Mouse (Mus musculus): ENCODE results near the gene Rhobtb1.

Gene Rhobtb1

DNA sequence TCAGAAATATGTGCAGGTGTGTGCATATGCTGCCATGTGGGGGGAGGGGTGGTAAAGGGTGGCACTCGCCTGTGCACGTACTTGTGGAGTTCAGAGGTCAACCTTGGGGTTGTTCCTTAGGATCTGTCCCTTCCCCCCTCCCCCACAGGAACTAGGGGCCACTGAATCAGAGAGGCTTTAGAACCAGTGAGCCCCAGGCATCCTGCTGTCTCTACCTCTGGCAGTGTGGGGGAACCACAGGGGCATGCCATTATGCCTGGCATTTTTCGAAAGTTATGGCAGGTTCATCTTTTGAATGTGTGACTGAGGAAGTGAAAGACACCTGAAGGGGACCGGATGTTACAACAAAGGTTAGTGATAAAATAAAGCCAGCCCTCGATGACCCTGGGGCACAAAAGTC is 59.4 kb downstream of the Rhobtb1 start:
- no peak for DNase-seq (ENCODE audit: low read depth)

DNA sequence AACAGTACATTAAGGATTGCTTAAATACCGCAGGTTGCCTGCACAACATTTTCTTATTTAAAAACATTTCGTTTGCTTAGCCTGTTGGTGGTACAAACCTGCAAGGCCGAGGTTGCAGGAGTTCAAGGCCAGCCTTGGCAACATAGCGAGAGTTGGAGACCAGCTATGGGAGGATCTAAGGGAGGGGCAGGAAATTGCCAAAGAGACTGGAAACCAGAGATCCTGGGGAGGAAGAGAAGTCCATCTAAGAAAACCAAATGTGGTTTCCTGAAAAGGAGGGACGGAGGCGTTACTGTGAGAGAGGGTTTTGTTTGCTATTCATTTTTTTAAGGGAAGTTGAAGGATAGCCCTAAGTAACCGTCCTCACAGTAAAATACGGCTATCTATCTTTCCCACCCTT is 60.3 kb downstream of the Rhobtb1 start:
- DNase-seq (ENCODE audit: low read depth): no peak

DNA sequence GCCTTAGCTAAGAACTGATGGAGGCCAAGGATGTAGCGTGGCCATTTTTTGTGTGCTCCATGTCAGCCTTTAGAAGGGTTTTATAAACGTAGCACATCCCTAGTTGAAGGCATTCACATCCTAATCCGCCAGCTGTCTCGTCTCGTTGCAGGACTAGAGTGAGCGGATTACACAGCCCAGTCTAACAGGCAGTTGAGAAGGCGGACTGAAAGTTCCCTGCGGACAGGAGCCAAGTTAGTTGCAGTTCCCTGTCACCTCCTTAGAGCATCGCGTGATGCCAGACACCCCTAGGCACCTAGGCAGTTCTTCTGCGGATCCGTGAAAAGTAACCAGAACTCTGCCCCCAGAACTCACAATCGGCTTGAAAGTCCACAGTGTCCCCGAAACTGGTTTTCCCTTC is 60.7 kb downstream of the Rhobtb1 start:
- DNase-seq (ENCODE audit: low read depth): no peak

DNA sequence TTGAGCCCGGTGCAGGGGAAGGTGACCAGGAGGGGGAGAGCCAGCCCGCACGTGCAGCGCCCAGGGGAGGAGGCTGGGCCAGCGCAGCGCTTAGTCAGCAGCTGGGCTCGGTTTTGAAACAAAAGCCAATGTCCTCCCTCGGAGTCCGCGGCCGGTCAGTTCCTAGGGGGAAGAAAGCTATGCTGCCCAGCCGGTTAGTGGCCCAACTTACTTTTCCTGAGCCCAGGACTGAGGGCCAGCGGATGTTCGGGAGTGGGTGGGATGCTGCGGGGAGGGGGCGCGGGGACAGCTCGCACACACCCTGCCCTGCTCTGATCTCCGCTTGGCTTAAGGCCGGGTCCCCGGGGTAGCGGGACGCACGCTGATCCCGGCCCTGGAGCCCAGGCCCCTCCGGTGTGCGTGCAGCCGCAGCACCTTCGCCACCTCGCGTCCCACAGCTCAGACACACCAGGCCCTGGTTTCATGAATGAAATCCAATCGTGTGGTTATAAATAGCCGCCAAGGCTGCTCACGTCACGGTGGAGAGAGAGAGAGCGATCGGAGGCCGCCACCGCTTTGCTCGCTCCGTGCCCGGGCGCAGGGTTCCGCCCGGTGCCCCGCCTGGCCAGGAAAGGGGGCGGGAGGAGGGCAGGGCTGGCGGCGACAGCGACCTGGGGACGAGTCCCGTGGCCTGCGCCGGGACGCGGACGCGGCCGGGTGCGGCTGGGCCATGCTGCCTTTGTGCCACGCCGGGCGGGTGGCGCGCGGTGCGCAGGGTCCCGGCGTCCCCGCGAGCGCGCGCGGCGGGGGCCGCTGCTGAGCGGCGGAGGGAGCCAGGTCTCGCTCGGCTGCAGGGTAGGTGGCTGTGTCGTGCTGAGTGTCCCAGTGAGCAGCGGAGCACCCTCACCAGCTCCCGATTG is 61.6 kb downstream of the Rhobtb1 start, which contains the start of gene A930033H14Rik:
A930033H14Rik (minus strand) TSS at position 557 of the 899 bp plus-strand sequence.
- DNase-seq (ENCODE audit: low read depth): peak; percentile 35

DNA sequence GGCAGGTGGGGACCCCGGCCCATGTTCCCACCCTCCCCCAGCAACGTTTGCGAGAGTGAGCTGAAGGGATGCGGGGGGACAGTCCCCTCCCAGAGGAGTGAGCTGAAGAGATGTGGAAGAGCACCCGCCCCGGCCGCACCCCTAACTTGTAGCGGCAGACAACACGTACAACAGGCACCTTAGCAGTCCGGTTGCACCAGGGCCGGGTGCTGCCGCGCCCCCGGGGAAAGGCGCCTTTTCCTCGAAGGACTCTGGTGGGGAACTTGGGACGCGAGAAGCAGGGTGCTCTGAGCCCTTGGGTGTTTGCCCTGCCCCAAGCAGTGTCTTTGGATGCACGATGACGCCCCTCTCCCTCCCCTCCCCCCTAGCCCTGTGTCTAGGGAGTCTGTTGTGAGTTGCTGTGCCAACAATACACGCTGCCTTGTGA is 62.2 kb downstream of the Rhobtb1 start:
- no peak for DNase-seq (ENCODE audit: low read depth)

DNA sequence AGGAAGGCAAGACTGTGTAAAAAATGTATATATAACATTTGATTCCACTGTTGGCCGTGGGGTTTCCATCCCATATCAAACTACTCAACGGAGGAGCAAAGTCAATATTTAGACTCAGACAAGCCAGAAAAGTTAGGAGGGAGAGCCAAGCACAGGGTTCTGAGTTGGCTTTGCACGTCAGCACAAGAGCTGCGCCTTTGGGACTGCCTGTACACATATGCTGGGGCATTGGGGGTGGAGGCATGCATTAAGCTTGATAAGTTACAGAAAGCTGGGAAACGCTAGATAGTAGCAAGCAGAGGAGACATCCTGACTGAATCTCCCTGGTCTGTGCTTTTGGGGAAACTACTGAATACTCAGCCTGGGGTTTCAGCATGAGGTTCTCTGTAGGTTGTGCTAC is 62.8 kb downstream of the Rhobtb1 start:
- no peak for DNase-seq (ENCODE audit: low read depth)

DNA sequence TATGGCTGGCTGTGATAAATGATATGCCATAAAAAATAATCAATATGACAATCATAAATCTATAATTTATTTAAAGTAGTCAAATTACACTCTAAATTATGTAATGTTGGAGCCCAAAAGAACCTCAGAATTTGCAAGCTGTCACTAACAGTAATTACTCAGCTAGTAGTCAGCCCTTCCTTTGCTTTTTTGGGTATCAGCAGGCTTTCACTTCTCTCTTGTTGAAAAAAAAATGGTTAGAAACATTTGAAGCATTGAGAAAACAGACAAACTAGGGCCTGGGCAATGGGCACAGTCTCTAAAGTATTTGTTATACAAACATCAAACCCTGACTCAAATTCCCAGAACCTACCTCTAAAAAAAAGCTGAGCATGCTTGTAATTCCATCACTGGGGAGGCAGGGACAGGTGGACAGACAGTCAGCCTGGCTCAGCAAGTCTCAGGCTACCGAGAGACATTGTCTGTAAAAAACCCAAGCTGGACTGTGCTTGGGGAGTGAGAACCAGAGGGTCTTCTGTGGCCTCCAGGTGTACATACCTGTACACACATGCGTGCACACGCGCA is 66.0 kb downstream of the Rhobtb1 start:
- DNase-seq (ENCODE audit: low read depth): no peak

DNA sequence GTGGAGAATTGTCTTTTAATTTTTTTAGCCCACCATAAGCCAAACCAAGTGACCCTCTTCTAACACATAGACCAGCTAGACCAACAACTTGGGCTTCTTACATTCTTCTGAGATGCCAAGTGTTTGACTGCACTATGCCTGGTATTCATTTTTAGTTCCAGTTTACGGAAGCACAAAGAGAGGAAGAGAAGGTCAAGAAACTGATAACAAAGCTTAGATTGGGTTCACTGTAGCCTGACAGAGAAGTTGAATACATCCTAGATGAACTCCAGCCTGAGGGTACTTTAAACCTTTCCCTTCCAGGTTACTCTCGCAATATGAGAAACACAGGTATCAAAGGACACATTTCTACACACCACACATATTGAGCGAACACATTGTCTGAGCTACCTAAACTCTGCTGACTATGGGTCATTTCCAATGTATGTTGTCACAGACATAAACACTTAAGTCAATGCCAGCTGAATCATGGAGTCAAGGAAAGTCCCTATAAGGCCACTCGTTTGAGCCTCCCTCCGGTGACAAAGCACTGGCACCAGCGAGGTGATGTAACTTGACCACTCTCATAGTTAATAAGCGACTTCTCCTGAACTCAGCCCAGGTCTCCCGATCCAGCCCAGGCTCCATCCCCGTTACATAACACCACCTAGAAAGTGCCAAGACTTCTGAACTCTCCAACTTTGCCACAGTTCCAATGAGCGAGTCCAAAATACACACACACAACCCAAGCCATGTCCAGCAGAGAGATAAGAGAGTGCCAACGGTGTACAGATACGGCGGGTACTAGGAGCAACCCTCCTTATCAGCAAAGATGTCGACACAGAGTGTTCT is 67.4 kb downstream of the Rhobtb1 start:
- DNase-seq (ENCODE audit: low read depth): no peak

DNA sequence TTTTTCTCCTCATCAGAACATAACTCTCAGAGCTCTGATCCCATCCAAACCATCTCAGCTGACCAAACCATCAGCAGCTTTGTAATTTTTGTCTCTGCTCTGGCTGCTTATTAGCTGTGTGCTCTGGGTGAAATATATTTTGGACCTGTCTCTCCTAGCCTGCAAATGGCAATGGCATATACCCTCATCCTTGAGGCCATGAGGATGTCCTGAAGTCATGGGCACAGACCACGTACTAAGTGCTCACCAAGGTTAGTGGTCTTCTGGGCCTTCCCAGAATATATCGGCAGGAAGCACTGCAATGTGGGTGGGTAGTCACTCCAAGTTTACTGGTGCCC is 68.0 kb downstream of the Rhobtb1 start:
- no peak for DNase-seq (ENCODE audit: low read depth)

DNA sequence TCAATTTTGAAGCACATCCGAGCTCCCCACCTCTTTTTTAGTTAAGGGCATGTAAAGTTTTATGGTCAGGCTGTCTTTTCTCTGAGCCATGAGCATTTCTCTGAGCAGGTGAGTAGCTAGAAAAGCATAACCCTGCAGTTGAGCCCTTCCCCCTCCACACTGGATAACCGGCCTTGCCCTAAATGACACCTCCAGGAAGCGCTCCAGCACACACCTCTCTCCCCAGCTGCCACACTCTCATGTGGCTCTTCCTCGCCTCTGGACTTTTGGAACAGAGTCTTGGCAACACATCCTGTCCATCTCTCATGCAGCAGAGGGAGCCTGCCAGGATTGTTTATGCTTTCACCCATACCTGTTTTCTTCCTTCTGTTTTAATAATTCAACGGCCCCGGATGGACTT is 69.1 kb downstream of the Rhobtb1 start:
- no peak for DNase-seq (ENCODE audit: low read depth)

DNA sequence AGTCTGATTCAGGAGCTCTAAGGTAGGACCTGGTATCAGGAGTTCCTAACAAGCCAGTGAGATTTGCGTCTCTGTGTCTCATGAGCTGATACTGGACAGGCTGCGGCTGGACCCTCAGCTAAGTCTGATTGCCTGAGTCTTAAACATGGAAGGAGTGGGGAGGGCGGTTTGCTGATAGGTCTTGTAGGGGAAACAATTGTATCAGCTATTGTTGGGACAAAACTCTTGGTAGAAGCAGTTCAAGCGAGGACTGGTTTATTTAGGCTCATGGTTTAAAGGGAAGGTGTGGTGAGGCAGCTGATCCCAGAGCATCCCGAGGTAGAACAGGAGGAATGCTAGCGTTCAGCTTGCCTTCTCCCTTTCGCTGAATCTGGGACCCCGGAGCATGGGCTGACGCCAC is 69.9 kb downstream of the Rhobtb1 start:
- DNase-seq (ENCODE audit: low read depth): no peak

DNA sequence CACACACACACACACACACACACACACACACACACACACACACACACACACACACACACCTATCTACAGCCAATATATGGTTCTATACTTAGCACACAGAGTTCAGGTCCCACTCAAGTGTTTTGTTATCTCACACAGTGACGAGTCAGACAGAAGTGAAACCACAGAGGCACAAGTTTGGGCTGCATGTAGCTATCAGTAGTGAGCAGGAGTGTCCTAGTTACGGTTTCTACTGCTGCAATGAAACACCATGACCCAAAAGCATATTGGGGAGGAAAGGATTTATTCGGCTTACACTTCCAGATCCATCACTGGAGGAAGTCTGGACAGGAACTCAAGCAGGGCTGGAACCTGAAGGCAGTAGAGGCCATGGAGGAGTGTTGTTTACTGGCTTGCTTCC is 70.7 kb downstream of the Rhobtb1 start:
- DNase-seq (ENCODE audit: low read depth): no peak

DNA sequence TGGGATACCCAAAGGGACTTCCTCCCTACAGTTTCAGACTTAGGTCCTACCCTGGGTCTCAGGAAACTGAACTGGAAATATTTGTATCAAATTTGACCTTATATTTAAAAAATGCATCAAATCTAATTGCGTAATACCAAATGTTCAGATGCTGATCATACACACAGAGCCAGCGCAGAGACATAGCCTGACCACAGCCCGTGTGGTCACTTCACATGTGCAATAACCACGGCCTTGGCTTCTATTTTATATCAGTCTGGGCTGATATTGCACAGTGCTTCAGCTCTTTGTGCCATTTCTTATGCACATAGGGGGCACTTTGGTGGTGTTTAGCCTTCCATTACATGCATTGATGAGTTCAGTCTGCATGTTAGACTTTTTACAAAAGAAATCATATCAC is 72.0 kb downstream of the Rhobtb1 start:
- no peak for DNase-seq (ENCODE audit: low read depth)

DNA sequence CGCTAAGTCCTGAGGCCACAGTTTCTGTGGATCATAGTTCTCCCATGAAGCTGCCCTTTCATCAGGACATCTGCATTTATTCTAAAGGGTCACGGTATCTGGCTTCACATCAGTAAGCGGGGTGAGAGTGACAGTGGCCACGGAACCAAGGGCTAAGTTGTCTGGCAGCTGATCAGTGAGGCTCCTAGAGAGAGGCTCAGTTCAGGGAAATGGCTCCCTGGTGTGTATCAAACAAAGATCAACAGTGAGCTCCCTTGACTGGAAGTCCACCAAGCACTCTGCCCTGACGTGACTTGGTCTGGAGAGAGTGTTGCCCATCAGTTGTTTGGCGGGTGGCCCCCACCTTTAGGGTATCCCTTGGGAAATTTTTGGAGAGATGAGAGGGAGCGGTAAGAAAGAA is 73.0 kb downstream of the Rhobtb1 start:
- DNase-seq (ENCODE audit: low read depth): no peak

DNA sequence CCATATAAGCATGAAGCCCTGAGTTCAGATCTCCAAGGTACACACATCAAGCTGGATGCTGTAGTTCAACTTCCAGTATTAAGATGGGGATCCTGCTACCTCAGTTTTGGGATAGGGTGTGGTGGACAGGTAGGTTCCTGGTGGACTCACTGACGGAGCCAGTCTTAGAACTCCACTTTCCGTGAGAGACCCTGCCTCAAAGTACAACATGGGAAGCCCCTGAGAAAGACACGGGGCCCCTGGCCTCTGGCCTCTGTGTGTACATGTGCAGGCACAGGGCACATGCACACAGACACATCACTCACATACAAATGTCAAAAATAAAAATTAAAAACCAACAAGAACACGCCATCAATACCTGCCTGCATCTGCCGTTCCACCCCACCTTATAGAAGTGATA is 74.2 kb downstream of the Rhobtb1 start:
- DNase-seq (ENCODE audit: low read depth): no peak

DNA sequence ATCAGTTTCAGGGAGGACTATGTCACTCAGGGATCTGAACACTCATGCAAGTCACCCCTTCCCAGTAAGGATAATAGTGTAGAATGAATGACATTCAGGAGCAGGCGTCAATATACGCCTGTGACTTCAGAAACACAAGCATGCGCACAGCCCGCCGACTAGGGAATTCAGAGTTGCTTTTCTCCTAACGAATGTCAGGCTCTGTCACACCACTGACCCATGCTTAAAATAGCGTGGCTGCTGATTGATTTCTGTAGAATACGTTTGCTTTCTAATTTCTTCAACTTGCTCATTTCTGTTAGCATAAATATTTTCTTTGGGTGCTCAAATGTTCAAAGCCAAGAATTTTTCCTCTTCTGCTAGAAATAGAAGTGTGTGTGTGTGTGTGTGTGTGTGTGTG is 74.7 kb downstream of the Rhobtb1 start:
- no peak for DNase-seq (ENCODE audit: low read depth)

DNA sequence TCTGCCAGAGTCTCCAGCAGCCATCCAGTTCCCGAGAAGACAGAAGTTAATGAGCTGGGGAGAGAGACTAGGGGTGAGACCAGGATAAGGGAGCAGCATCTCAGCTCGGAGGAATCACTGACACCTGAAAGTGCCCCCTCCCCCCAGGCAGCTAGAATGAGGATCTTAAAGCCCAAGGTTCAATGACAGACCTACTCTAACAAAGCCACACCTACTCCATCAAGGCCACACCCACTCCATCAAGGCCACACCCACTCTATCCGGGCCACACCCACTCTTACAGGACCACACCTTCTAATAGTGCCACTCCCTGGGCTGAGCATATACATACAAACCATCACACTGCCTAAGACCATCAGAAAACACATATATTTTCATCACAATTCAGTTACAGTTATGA is 86.0 kb downstream of the Rhobtb1 start:
- DNase-seq (ENCODE audit: low read depth): no peak

DNA sequence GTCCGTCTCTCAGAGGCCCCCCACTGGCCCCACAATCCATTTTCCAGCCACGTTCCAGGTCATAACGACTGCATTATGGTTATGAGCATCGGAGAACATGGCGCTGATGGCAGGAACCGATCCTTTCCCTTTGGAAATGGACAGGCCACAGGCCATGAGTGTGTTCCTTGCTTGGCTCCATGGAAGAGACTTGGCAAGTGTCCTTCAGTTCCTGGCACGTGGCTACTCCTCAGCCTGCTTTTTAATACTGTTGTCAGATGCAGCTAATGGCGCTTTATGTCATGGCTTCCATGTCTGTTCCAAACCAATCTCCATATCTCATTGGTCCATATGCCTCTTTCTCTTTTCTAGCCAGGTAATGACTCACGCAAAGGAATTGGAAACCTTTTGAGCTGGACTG is 86.5 kb downstream of the Rhobtb1 start:
- no peak for DNase-seq (ENCODE audit: low read depth)

DNA sequence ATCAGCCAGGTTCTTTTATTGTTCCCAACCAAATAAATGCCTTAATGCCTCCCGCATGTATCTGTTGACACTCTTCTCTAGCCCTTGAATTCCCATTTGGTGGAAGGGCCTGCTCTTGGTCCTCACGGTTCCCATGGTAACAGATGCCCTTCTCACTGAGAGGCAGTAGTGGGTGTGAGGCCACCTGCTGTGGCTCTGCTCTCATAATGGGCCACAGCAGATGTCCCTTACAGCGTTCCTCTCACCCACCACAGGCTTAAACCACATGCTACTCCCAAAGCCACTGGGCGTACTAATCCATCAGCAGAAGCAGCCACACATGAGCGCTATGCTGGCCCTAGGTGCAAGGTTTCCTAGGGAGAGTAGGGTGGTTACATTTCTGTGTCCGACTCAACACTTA is 87.1 kb downstream of the Rhobtb1 start:
- DNase-seq (ENCODE audit: low read depth): no peak

DNA sequence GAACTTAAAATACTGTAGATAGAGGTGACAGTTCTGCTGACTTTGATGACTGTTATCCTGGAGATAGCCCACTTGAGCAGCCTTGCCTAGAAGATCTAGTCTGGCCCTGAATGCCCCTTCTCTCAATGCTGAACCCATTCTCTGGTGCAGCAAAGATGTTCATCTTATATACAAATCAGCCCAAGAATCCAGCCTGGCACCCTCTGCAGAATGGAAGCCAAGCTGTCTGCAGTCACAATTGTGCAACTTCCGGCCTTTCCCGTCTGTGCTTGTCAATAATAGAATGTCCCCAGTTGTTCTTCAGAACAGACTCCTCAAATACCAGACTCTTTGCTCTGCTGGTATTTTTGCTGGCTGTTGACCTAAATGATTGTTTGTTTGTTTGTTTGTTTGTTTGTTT is 89.3 kb downstream of the Rhobtb1 start:
- DNase-seq (ENCODE audit: low read depth): no peak

DNA sequence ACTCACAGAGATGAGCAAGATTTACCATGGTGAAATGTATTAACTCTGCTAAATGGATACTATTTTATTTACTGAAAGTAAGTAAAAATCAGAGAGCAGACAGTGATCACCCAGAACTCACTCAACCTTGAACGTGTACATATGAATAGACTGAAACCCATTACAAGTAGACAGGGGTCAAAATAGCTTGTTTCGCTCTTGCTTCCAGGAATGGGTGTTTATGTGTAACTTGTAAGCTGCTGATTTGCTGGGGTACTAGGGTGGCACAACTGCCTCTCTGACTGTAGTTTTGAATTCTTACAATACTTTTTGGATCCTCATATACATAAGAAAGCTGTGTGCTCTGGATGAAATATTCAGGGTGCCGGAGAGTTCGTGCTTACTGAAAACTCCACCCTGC is 93.9 kb downstream of the Rhobtb1 start:
- no peak for DNase-seq (ENCODE audit: low read depth)

DNA sequence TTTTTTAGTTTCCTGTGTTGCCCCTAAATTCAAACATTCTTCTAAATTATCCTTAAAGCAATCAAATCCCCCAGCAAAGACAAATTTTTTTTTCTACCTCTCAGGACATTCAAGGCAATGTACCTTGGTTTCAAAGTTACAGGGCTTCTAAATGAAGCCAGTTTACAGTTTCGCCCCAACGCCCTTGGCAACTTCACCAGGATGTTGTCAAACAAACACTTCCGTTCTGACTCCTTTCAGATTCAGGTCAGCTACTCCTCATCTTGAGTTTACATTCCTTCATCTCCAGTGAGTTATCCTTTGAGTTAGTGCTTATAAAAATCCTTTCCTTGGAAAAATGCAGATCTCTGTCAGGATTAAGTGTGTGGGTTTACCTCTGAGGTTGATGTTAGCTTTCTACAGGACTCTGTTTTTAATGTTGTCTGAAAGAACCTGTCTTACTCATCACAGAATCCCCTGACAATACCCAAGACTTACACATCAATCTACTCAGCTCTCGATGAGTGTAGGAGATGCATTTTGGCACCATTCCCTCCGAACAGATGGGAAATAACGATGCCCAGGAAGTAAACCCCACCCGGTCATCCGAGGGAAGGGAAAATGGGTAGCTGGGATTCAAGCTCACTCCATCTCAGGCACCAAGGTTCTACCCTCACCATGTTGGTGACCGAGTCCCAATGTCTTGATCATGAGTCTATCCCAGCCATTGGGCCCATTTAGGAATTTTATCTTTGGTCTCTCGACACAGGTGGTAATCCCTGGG is 94.9 kb downstream of the Rhobtb1 start:
- DNase-seq (ENCODE audit: low read depth): no peak
